In genomic region chr7:79868475-79868874, GRCm38 (mm10) we compare ENCODE assay signal across 1 mouse cellular context.
TF ChIP-seq lines count a peak whose summit lies in the region.

No protein-coding gene starts in this region.

TF ChIP-seq in CH12.LX, 34 proteins besides CTCF, POLR2A, EP300 and RAD21 (continued from another document):
- no peak for TF ChIP-seq TCF12 (IDR thresholded peaks at IDR 0.05; ENCODE audit: low read depth, low read length)
- no peak for TF ChIP-seq JUND (conservative IDR thresholded peaks at IDR 0.05; ENCODE audit: low read depth, low read length)
- TF ChIP-seq E2F4 (IDR thresholded peaks at IDR 0.05; ENCODE audit: insufficient replicate concordance, low read depth, low read length) = no peak
- TF ChIP-seq UBTF (IDR thresholded peaks at IDR 0.05; ENCODE audit: low read depth, low read length) = no peak
- TF ChIP-seq RCOR1 (conservative IDR thresholded peaks at IDR 0.05; ENCODE audit: low read depth, low read length) = no peak
